Mouse (Mus musculus): ENCODE data around the gene Zfp988. TPM values are rescaled to one million over a fixed set of nuclear protein-coding genes. Genes with fewer than 3 reads are reported as not detected.
"Not testable (repeated sequence)": the region's sequence is repeated elsewhere in the genome, so short reads cannot be mapped to it uniquely, and the experiment has no call there.

The Zfp988 gene
- 0.14 TPM in 1 of 2 replicates, not detected in the other for polyA plus RNA-seq (2015; fragmentation: Nextera tagmentation; extraction: Ambion mirVana)

GRCm38 (mm10) chr4:147305436-147305835 is at the start of gene Zfp988:
TSS of gene Zfp988 (plus strand) at chr4:147305674.
- not testable (repeated sequence) for H3K36me3 ChIP-seq; H3K4me1 ChIP-seq (replicated peaks); H3K9ac ChIP-seq (replicated peaks); H3K4me3 ChIP-seq (replicated peaks); ATAC-seq; H3K27ac ChIP-seq; H3K4me2 ChIP-seq (replicated peaks); H3K27me3 ChIP-seq
- WGBS = 86% methylated on average over 6 of the region's 6 CpGs
- peaks cover 16% of the 10 kb centered on the region for H3K9me3 ChIP-seq

- WGBS = 88% methylated on average over 2 of the region's 3 CpGs
Observed at GRCm38 (mm10) chr4:147262708-147263107, 42.8 kb upstream of the Zfp988 start.

GRCm38 (mm10) chr4:147267302-147267701 is 38.2 kb upstream of the Zfp988 start:
- ATAC-seq; H3K9ac ChIP-seq (replicated peaks); H3K4me2 ChIP-seq (replicated peaks); H3K4me3 ChIP-seq (replicated peaks); H3K27ac ChIP-seq; H3K4me1 ChIP-seq (replicated peaks); H3K27me3 ChIP-seq; H3K36me3 ChIP-seq: not testable (repeated sequence)
- WGBS = 88% methylated on average over 17 of the region's 17 CpGs
- peaks cover 28% of the 10 kb centered on the region for H3K9me3 ChIP-seq

More at GRCm38 (mm10) chr4:147262708-147263107, 42.8 kb upstream of the Zfp988 start:
- not testable (repeated sequence) for H3K36me3 ChIP-seq; H3K27me3 ChIP-seq; H3K27ac ChIP-seq; H3K4me3 ChIP-seq (replicated peaks); H3K9ac ChIP-seq (replicated peaks); H3K4me2 ChIP-seq (replicated peaks); ATAC-seq; H3K4me1 ChIP-seq (replicated peaks)
- peaks cover 15% of the 10 kb centered on the region for H3K9me3 ChIP-seq

- not testable (repeated sequence) for H3K4me1 ChIP-seq (replicated peaks); H3K4me3 ChIP-seq (replicated peaks); H3K9ac ChIP-seq (replicated peaks); H3K27me3 ChIP-seq; H3K4me2 ChIP-seq (replicated peaks); ATAC-seq; H3K27ac ChIP-seq; H3K36me3 ChIP-seq
- 88% methylated on average over 25 of the region's 25 CpGs for WGBS
- peaks cover 37% of the 10 kb centered on the region for H3K9me3 ChIP-seq
Observed at GRCm38 (mm10) chr4:147268735-147269134, 36.7 kb upstream of the Zfp988 start.

- H3K36me3 ChIP-seq; H3K9ac ChIP-seq (replicated peaks); ATAC-seq; H3K4me3 ChIP-seq (replicated peaks); H3K4me1 ChIP-seq (replicated peaks); H3K27me3 ChIP-seq; H3K4me2 ChIP-seq (replicated peaks); H3K27ac ChIP-seq: not testable (repeated sequence)
- 87% methylated on average over 4 of the region's 4 CpGs for WGBS
- H3K9me3 ChIP-seq = peaks cover 44% of the 10 kb centered on the region
Observed at GRCm38 (mm10) chr4:147270026-147270425, 35.4 kb upstream of the Zfp988 start.

GRCm38 (mm10) chr4:147271601-147272000 is 33.9 kb upstream of the Zfp988 start:
- peaks cover 49% of the 10 kb centered on the region for H3K9me3 ChIP-seq
- H3K36me3 ChIP-seq; H3K9ac ChIP-seq (replicated peaks); H3K4me2 ChIP-seq (replicated peaks); ATAC-seq; H3K27me3 ChIP-seq; H3K27ac ChIP-seq; H3K4me3 ChIP-seq (replicated peaks); H3K4me1 ChIP-seq (replicated peaks): not testable (repeated sequence)
- WGBS = 87% methylated on average over 13 of the region's 13 CpGs

GRCm38 (mm10) chr4:147275021-147275772 is 30.3 kb upstream of the Zfp988 start:
- Histone ChIP-seq H3K4me3 (replicated peaks) (peak overlapping the region; percentile 18), H3K4me2 (replicated peaks) (peak overlapping the region; percentile 26), H3K9me3 (peaks cover 34% of the 10 kb centered on the region)
- ATAC-seq = peak; percentile 79; the same call in 1 of the 2 replicates
- not testable (repeated sequence) for H3K4me1 ChIP-seq (replicated peaks); H3K9ac ChIP-seq (replicated peaks); H3K27me3 ChIP-seq; H3K36me3 ChIP-seq; H3K27ac ChIP-seq
- 36% methylated on average over 58 of the region's 58 CpGs for WGBS

GRCm38 (mm10) chr4:147275773-147276140 is 29.7 kb upstream of the Zfp988 start:
- 29% methylated on average over 54 of the region's 54 CpGs for WGBS
- 0 out of 2 replicates have a peak, but pooled peaks have one; percentile 40 for ATAC-seq
- H3K36me3 ChIP-seq; H3K9ac ChIP-seq (replicated peaks); H3K27me3 ChIP-seq; H3K4me1 ChIP-seq (replicated peaks); H3K27ac ChIP-seq: not testable (repeated sequence)
- peak overlapping the region; percentile 18; the same call in 1 of the 2 replicates for H3K4me3 ChIP-seq (replicated peaks)
- peak overlapping the region; percentile 26 for H3K4me2 ChIP-seq (replicated peaks)
- H3K9me3 ChIP-seq = peaks cover 32% of the 10 kb centered on the region

GRCm38 (mm10) chr4:147280406-147280805 is 25.1 kb upstream of the Zfp988 start:
- not testable (repeated sequence) for H3K27ac ChIP-seq; H3K9ac ChIP-seq (replicated peaks); H3K4me1 ChIP-seq (replicated peaks); H3K4me3 ChIP-seq (replicated peaks); H3K4me2 ChIP-seq (replicated peaks); H3K27me3 ChIP-seq; ATAC-seq; H3K36me3 ChIP-seq
- WGBS = 78% methylated on average over 2 of the region's 2 CpGs
- H3K9me3 ChIP-seq = peaks cover 16% of the 10 kb centered on the region

- H3K4me3 ChIP-seq (replicated peaks); H3K36me3 ChIP-seq; H3K9ac ChIP-seq (replicated peaks); H3K27me3 ChIP-seq; H3K27ac ChIP-seq; H3K4me2 ChIP-seq (replicated peaks); H3K4me1 ChIP-seq (replicated peaks); ATAC-seq: not testable (repeated sequence)
- peaks cover 20% of the 10 kb centered on the region for H3K9me3 ChIP-seq
- WGBS = 72% methylated on average over 3 of the region's 3 CpGs
Observed at GRCm38 (mm10) chr4:147298585-147298984, 6.9 kb upstream of the Zfp988 start.

- ATAC-seq; H3K27me3 ChIP-seq; H3K4me3 ChIP-seq (replicated peaks); H3K9ac ChIP-seq (replicated peaks); H3K27ac ChIP-seq; H3K4me1 ChIP-seq (replicated peaks); H3K4me2 ChIP-seq (replicated peaks); H3K36me3 ChIP-seq: not testable (repeated sequence)
- peaks cover 19% of the 10 kb centered on the region for H3K9me3 ChIP-seq
Observed at GRCm38 (mm10) chr4:147302375-147302774, 3.1 kb upstream of the Zfp988 start.

- 95% methylated on average over 2 of the region's 2 CpGs for WGBS
- H3K4me3 ChIP-seq (replicated peaks); H3K27ac ChIP-seq; H3K27me3 ChIP-seq; H3K9ac ChIP-seq (replicated peaks); H3K36me3 ChIP-seq; H3K4me1 ChIP-seq (replicated peaks); H3K4me2 ChIP-seq (replicated peaks): not testable (repeated sequence)
- peak; percentile 73 for ATAC-seq
- H3K9me3 ChIP-seq = peaks cover 55% of the 10 kb centered on the region
Observed at GRCm38 (mm10) chr4:147335036-147335690, 29.7 kb downstream of the Zfp988 start.
